Mouse (Mus musculus) heart, postnatal 25 days (tissue): Measurements from ENCODE around the gene Spata7. TPM values are rescaled to one million over a fixed set of nuclear protein-coding genes. Genes with fewer than 3 reads are reported as not detected.

ENCODE experiments used
- total RNA-seq, 2 experiments: library from RNA; stranded (reverse); gene quantifications; 2 replicates each; pipeline ENCODE4 v1.2.3; 2021

Spata7 gene
- total RNA-seq, 2 experiments from 2014 or later: 5.3 to 6.9 TPM

Other genes with a start within 250 kb of the Spata7 start
- not detected for gene Kcnk10, start 49.8 kb upstream of the Spata7 start, total RNA-seq
- 10 to 100 TPM; 29.6 to 31.6 TPM for gene Ptpn21, start 109.2 kb downstream of the Spata7 start, total RNA-seq
- 10 to 100 TPM; 61.4 to 62.6 TPM for gene Zc3h14, start 118.8 kb downstream of the Spata7 start, total RNA-seq